Mouse (Mus musculus): ENCODE measurements around the gene Mcm2. TPM values are rescaled to one million over a fixed set of nuclear protein-coding genes. Genes with fewer than 3 reads are reported as not detected.

Mcm2 gene
- polyA plus RNA-seq (2016; fragmentation: Nextera tagmentation; extraction: Ambion mirVana): 120 and 127 TPM in 2 replicates

DNA sequence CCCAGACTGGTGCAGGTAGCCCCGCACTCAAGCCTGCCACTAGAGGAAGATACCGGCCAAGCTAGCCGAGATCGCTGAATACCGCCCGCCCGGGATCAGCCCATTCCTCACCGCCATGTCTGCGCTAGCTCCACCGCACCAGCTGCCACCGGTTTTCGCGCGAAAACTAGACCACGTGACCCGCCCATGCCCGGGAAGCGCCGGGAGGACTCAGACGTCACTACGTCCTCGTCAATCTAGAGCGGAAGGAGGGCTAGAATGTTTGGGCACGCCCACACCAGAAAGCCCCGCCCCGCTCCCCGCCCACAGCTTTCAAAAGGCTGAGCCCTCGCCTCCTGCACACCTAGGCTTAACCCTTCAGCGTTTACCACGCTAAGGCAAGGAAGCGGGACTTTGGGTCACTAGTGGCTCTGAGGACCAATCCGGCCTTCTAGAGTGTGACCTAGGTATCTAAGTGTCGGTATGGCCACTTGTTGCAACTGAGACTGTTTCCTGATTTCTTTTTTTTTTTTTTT, at the start of gene Mcm2:
TSS of gene Mcm2 (minus strand) at position 247 of the 515 bp plus-strand sequence.
- Histone ChIP-seq H3K4me2 (replicated peaks) (peak within 1 kb of the TSS; percentile 79), H3K36me3 (peaks cover 33% of the 10 kb centered on the region), H3K27me3 (replicated peaks) (no peaks in the 10 kb centered on the region), H3K27ac (0 out of 2 replicates have a peak within 1 kb of the TSS, but pooled peaks have one; percentile 42), H3K4me3 (peak within 1 kb of the TSS; percentile 61), H3K9ac (peak within 1 kb of the TSS; percentile 73), H3K4me1 (peaks cover 40% of the 10 kb centered on the region), H3K9me3 (no peaks in the 10 kb centered on the region)
- WGBS: under 1% methylated on average over 33 of the region's 33 CpGs
- ATAC-seq (ENCODE audit: low FRiP score, low read depth): peak; percentile 60

DNA sequence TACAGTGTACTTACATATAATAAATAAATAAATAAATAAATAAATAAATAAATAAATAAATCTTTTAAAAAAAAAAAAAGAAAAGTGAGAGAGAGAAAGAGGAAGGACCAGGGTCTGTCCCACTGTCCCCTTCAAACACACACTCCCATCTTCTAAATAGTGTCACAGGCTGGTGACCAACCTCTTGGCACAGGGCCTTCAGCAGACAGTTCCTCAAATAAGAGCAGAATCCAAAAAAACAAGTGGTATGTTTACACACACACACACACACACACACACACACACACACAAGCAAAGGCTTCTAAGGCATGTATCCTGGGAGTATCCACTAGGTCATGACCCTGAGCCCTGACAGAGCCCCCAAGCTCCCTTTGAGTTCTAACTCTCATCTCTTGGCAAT, 49.2 kb upstream of the Mcm2 start:
- Histone ChIP-seq H3K27ac (no peak overlapping the region), H3K9ac (no peak overlapping the region), H3K36me3 (no peaks in the 10 kb centered on the region), H3K27me3 (replicated peaks) (no peaks in the 10 kb centered on the region), H3K4me1 (peaks cover 4% of the 10 kb centered on the region), H3K4me2 (replicated peaks) (no peak overlapping the region), H3K9me3 (no peaks in the 10 kb centered on the region), H3K4me3 (no peak overlapping the region)
- ATAC-seq (ENCODE audit: low FRiP score, low read depth): no peak

DNA sequence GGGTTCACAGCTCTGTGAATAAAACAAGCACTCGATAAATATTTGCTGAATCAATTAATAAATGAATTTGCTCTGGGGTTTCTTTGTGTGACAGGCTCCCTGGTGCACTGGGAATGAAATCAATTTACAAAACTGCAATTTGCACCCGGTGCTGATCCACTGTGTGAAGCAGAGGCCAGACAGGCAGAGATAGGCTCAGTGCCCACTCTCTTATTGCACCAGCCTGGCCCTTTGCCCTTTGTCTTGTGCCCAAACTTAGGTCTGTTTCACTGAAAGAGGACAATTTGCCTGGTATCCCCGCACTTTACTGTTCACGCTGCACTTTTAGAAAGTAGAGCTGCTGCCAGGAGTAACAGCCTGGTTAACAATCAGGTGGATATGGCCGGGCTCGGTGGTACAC, 47.9 kb upstream of the Mcm2 start:
- Histone ChIP-seq H3K4me2 (replicated peaks) (no peak overlapping the region), H3K36me3 (no peaks in the 10 kb centered on the region), H3K4me3 (no peak overlapping the region), H3K27ac (no peak overlapping the region), H3K9ac (no peak overlapping the region), H3K4me1 (peaks cover 17% of the 10 kb centered on the region), H3K27me3 (replicated peaks) (no peaks in the 10 kb centered on the region), H3K9me3 (no peaks in the 10 kb centered on the region)
- no peak for ATAC-seq (ENCODE audit: low FRiP score, low read depth)
- 84% methylated on average over 6 of the region's 6 CpGs for WGBS

DNA sequence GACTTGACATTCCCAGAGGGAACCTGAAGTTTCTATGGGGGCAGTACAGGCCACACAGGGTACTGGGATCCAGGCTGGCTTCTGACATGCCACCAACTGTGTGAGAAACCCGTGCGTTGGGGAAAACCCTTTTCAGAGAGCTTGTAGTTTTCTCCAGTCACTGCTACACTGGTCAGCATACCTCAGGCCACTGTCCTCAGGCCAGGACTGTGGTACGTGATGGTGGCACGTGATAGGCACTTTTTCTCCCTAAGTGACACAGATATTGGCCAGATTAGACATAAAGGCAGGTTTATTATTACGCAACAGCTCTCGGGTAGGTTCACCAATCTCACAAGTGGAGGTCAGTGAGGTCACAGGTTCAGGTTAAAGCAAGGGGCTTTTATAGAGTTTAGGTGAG, 45.1 kb upstream of the Mcm2 start:
- 79% methylated on average over 6 of the region's 6 CpGs for WGBS
- no peak overlapping the region for H3K4me2 ChIP-seq (replicated peaks)

DNA sequence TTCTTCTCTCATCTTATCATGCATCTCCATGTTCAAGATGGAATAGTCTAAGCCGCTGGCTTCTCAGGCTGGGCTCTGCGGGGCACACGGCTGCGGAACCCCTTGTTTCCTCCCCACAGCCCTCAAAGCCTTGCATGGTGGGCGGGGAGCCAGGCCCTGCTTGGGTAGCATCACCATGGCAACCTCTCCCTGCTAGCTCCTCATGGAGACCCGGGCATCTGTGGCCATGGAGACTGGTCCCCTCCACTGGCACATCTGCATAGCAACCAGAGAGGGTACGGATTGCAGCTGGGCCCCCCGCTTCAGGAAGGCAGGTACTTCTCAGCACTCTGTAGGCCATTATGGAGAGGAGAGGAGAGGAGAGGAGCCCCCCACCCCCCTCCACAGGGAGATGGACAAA, 44.0 kb upstream of the Mcm2 start:
- Histone ChIP-seq H3K9me3 (no peaks in the 10 kb centered on the region), H3K4me2 (replicated peaks) (peak overlapping the region; percentile 27), H3K27me3 (replicated peaks) (no peaks in the 10 kb centered on the region), H3K36me3 (no peaks in the 10 kb centered on the region), H3K4me1 (peaks cover 54% of the 10 kb centered on the region), H3K9ac (no peak overlapping the region), H3K27ac (0 out of 2 replicates have a peak overlapping the region, but pooled peaks have one; percentile 7), H3K4me3 (no peak overlapping the region)
- WGBS: 12% methylated on average over 8 of the region's 8 CpGs
- peak; percentile 81 for ATAC-seq (ENCODE audit: low FRiP score, low read depth)

More for the DNA sequence above, 45.1 kb upstream of the Mcm2 start:
- Histone ChIP-seq H3K4me3 (no peak overlapping the region), H3K27me3 (replicated peaks) (no peaks in the 10 kb centered on the region), H3K9me3 (no peaks in the 10 kb centered on the region), H3K9ac (no peak overlapping the region), H3K4me1 (peaks cover 44% of the 10 kb centered on the region), H3K36me3 (no peaks in the 10 kb centered on the region), H3K27ac (no peak overlapping the region)
- no peak for ATAC-seq (ENCODE audit: low FRiP score, low read depth)

DNA sequence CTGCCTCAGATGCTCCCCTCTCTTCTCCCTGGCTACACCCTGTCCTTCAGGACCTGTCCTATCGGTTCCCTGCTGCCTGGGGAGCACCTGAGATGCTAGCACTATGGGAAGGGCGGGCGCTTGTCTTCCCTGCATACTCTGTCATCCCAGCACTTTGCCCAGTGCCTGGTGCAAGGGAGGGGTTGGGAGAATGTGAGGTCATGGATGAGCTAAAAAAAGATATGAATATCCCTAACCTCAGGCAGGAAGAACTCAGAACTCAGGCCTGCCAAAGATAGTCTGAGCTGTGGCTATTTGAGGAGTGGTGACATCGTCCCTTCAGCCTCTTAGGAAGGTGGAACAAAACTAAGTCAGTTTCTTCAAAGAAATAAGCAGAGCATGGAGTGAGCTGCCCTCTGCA, 43.0 kb upstream of the Mcm2 start:
- H3K4me1 ChIP-seq: peaks cover 64% of the 10 kb centered on the region
- no peaks in the 10 kb centered on the region for H3K36me3 ChIP-seq
- no peak for ATAC-seq (ENCODE audit: low FRiP score, low read depth)
- H3K4me3 ChIP-seq: no peak overlapping the region
- H3K9ac ChIP-seq: no peak overlapping the region
- no peaks in the 10 kb centered on the region for H3K9me3 ChIP-seq
- no peak overlapping the region for H3K4me2 ChIP-seq (replicated peaks)
- H3K27ac ChIP-seq: no peak overlapping the region
- 85% methylated on average over 4 of the region's 4 CpGs for WGBS
- no peaks in the 10 kb centered on the region for H3K27me3 ChIP-seq (replicated peaks)

DNA sequence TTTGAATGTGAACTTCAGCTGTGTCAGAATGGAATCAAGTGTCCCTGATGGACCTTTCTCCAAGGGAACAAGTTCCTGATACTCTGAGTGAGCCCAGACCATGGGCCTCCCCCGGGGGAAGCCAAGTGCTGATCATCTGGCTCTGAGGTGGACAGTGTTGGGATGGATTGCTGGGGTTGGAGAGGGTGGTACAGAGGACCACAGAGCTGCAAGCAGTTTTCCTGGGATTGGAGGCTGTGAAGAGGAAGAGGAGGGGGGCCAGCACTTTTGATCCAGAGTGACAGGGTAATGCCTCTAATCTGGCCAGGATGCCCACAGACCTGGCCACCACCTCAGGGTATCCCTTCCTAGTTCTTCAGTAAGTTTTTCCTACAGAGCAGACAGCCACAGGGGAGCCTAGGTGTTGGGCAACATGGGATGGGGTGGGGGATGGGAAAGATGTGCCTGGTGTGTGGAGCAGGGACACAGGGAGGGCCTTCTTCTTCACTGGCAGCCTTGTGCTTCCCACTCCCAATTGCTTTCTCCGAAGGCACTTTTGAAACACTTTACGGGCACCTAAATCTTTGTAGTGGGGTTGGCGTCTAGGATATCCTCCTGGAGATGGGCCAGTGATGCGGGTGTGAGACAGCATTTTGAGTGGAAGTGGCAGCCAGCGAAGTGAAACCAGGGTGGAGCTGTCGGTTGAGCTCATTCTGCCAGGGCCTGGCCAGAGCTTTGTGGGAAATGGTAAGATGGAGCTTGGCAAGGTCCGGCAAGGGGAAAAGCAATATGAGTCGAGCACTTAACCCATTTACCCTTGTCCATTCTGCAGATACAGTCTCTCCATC, 41.7 kb upstream of the Mcm2 start:
- WGBS: 74% methylated on average over 9 of the region's 9 CpGs
- H3K4me2 ChIP-seq (replicated peaks): peak overlapping the region; percentile 14; the same call in 1 of the 2 replicates
- no peaks in the 10 kb centered on the region for H3K9me3 ChIP-seq
- peaks cover 69% of the 10 kb centered on the region for H3K4me1 ChIP-seq
- no peak overlapping the region for H3K27ac ChIP-seq
- no peak overlapping the region for H3K4me3 ChIP-seq
- H3K27me3 ChIP-seq (replicated peaks): no peaks in the 10 kb centered on the region
- H3K36me3 ChIP-seq: no peaks in the 10 kb centered on the region
- H3K9ac ChIP-seq: no peak overlapping the region
- no peak for ATAC-seq (ENCODE audit: low FRiP score, low read depth)

DNA sequence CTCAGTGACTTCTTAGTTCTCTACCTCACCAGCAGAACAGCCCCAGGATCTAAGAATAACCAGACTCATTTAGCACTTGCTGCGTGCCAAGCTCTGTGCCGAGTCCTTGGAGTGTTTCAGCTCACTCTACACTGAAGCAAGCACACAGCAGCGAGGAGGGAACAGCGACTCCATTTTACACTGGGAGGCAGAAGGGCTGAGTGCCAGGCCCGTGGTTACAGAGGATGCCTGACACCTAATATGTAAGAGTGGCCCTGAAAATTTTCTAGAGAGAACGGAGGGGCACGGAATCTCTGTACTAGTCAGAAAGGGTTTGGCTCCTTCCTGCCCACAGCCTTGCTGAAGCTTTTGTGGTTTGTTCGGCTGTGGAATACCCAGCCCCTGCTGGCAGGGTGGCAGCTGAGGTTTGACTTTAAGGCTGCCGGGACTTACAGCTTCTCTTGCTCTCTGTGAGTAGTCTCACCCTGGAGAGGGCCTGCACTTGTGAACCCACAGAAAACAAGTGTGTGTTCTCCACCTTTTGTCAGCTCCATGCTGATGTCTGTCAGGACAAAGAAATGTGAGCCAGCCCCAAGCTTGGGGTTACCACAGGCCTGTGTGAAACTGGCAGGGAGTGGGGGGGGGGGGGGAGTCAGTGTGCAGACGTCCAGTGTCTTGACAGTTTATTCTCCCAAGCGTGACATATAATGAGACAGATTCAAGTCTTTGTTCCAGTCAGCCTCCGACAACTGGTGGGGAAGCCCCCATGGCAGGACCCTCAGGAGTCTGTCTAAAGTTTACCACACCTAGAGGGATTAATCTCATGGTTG, 40.9 kb upstream of the Mcm2 start:
- Histone ChIP-seq H3K9ac (no peak overlapping the region), H3K27me3 (replicated peaks) (no peaks in the 10 kb centered on the region), H3K27ac (peak overlapping the region; percentile 27; the same call in 1 of the 2 replicates), H3K4me1 (peaks cover 77% of the 10 kb centered on the region), H3K4me2 (replicated peaks) (peak overlapping the region; percentile 14; the same call in 1 of the 2 replicates), H3K36me3 (no peaks in the 10 kb centered on the region), H3K4me3 (no peak overlapping the region), H3K9me3 (no peaks in the 10 kb centered on the region)
- 45% methylated on average over 12 of the region's 12 CpGs for WGBS
- no peak for ATAC-seq (ENCODE audit: low FRiP score, low read depth)

DNA sequence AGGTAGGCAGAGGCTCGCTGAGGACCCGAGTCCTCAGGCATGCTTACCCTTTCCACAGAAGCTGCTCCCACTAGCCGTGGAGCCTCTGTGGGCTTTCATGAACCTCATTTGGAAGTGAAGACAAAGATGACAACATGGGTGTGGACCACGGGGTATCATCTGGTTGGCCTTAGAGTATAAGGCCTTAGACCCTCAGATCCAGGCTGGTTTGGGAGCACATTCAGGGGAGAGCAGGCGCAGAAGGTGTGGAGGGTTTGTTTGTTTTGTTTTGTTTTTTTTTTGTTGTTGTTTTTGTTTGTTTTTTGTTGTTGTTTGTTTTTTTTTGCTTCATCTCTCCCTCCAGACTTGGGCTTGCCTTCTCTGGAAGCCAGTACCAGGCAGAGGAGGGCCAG, 40.1 kb upstream of the Mcm2 start:
- no peaks in the 10 kb centered on the region for H3K9me3 ChIP-seq
- H3K4me2 ChIP-seq (replicated peaks): peak overlapping the region; percentile 26; the same call in 1 of the 2 replicates
- H3K4me3 ChIP-seq: no peak overlapping the region
- WGBS: 53% methylated on average over 5 of the region's 5 CpGs
- no peak overlapping the region for H3K9ac ChIP-seq
- H3K27ac ChIP-seq: 0 out of 2 replicates have a peak overlapping the region, but pooled peaks have one; percentile 32
- ATAC-seq (ENCODE audit: low FRiP score, low read depth): no peak
- H3K36me3 ChIP-seq: no peaks in the 10 kb centered on the region
- H3K27me3 ChIP-seq (replicated peaks): no peaks in the 10 kb centered on the region
- H3K4me1 ChIP-seq: peaks cover 84% of the 10 kb centered on the region

DNA sequence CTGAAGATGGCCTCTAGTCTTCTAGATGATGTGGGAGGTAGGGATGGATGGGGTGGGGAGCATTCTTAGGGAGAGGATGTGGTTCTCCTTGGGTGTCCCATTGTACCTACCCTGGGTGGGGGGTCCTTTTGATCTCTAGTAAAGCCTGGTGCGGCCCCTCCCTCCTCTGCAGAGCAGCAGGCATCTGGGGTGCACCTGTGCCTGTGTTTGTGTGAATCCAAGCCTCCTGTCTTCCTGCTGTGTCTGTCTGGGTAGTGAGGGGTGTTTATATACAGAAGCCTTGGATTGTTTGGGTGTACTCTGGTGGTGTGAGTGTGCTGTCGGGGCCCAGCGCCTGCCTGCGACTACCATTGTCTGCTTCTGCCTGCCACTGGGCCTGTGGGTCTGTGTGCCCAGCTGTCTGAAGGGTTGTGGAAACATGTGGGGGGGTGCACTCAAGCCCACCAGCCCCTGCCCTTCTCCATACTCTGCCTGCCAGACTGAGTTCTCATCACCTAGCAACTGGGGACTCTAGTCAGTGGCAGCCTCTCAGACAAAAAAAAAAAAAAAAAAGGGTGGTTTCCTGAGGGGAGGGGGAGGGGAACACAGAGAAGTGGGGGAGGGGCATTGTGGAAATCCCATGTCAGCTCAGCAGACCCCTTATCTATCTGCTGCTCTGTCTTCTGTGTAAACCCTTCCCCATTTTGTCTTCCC, 39.5 kb upstream of the Mcm2 start:
- Histone ChIP-seq H3K9me3 (no peaks in the 10 kb centered on the region), H3K36me3 (no peaks in the 10 kb centered on the region), H3K27ac (peak overlapping the region; percentile 67), H3K9ac (no peak overlapping the region), H3K4me2 (replicated peaks) (peak overlapping the region; percentile 26; the same call in 1 of the 2 replicates), H3K4me1 (peaks cover 84% of the 10 kb centered on the region), H3K27me3 (replicated peaks) (no peaks in the 10 kb centered on the region), H3K4me3 (no peak overlapping the region)
- 9% methylated on average over 4 of the region's 4 CpGs for WGBS
- ATAC-seq (ENCODE audit: low FRiP score, low read depth): peak; percentile 70

DNA sequence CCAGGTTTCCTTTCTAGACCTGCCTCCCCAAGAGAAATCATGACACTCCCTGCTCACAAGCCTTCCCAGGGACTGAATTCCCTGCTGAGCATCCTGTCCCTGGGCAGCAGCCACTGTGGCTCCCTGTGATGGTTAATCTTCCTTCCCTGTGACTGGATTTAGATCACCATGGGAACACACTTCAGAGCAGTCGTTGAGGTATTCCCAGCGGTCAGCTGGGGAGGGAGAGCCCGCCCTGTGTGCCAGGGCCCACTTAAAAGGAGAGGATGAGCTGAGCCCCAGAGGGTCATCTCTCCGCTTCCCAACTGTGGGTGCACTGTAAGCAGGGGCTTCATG, 38.6 kb upstream of the Mcm2 start:
- Histone ChIP-seq H3K9me3 (no peaks in the 10 kb centered on the region), H3K4me3 (no peak overlapping the region), H3K27ac (no peak overlapping the region), H3K9ac (no peak overlapping the region), H3K4me1 (peaks cover 74% of the 10 kb centered on the region), H3K27me3 (replicated peaks) (no peaks in the 10 kb centered on the region), H3K36me3 (no peaks in the 10 kb centered on the region), H3K4me2 (replicated peaks) (no peak overlapping the region)
- no peak for ATAC-seq (ENCODE audit: low FRiP score, low read depth)
- WGBS: 37% methylated on average over 4 of the region's 4 CpGs

All from neural tube, embryonic 12.5 days (tissue).